Mouse (Mus musculus) kidney, postnatal 0 days (tissue): Measurements from ENCODE around the gene Grk4. TPM values are rescaled to one million over a fixed set of nuclear protein-coding genes. Genes with fewer than 3 reads are reported as not detected.

ENCODE experiments used
- ATAC-seq: fragments of 200-750 bp; cut with Nextera tagmentation; replicated peaks from 2 replicates; pipeline ENCODE4 v1.8.0; 2017; ENCODE audit warnings: low read depth, moderate number of reproducible peaks, moderate TSS enrichment, moderate library complexity; ENCODE audit not compliant: low FRiP score
- DNase-seq: peaks from one replicate; pipeline ENCODE4 v3.0.0-alpha.2; 2016; ENCODE audit warnings: low spot score
- H3K27ac ChIP-seq: fragments of 300-500 bp; sonication (generic); 2 replicates; pipeline ENCODE4 v1.5.1; 2014; ENCODE audit warnings: mild to moderate bottlenecking
- H3K27me3 ChIP-seq: fragments of 300-500 bp; sonication (generic); 2 replicates; pipeline ENCODE4 v1.6.1; 2014; ENCODE audit warnings: low read length, mixed read lengths; ENCODE audit not compliant: insufficient read depth
- H3K36me3 ChIP-seq: fragments of 300-500 bp; sonication (generic); 2 replicates; pipeline ENCODE4 v1.6.1; 2014; ENCODE audit warnings: low read length, mixed read lengths; ENCODE audit not compliant: insufficient read depth
- H3K4me1 ChIP-seq: fragments of 300-500 bp; sonication (generic); replicated peaks from 2 replicates; pipeline ENCODE4 v1.6.1; 2014; ENCODE audit warnings: antibody characterized with exemption, low read length, mixed read lengths; ENCODE audit not compliant: insufficient read depth
- H3K4me2 ChIP-seq: fragments of 300-500 bp; sonication (generic); 2 replicates; pipeline ENCODE4 v1.6.1; 2014; ENCODE audit warnings: mild to moderate bottlenecking, low read length, moderate library complexity, mixed read lengths
- H3K4me3 ChIP-seq: fragments of 300-500 bp; sonication (generic); replicated peaks from 2 replicates; pipeline ENCODE4 v1.5.1; 2014; ENCODE audit warnings: low read depth, low read length
- H3K9ac ChIP-seq: fragments of 300-500 bp; sonication (generic); 2 replicates; pipeline ENCODE4 v1.6.1; 2014; ENCODE audit warnings: low read depth, low read length
- H3K9me3 ChIP-seq: fragments of 300-500 bp; sonication (generic); replicated peaks from 2 replicates; pipeline ENCODE4 v1.6.1; 2016; ENCODE audit warnings: low read length, inconsistent platforms, mixed read lengths
- CTCF ChIP-seq: IDR thresholded peaks from 2 replicates; pipeline ENCODE4 v1.5.1; 2016; ENCODE audit warnings: antibody characterized with exemption, low read depth, mild to moderate bottlenecking, moderate library complexity
- WGBS: fragments of 180-500 bp; shearing (Covaris S2); extraction: QIAGEN DNeasy Blood & Tissue Kit; methylation state at CpG from one replicate; pipeline ENCODE4 v1.1.7; 2014; 5-methylcytosine and 5-hydroxymethylcytosine counted together
- polyA plus RNA-seq: library from polyadenylated mRNA; unstranded; fragments of >200 nt; fragmentation: Nextera tagmentation; extraction: Ambion mirVana; gene quantifications from 2 replicates; pipeline ENCODE4 v1.2.1, GENCODE M21; 2015

The Grk4 gene
- 2.2 and 3.6 TPM in 2 replicates for polyA plus RNA-seq

- Histone ChIP-seq H3K27me3 (no peaks in the 10 kb centered on the region), H3K4me2 (peak within 1 kb of the TSS; percentile 69), H3K27ac (peak within 1 kb of the TSS; percentile 92), H3K36me3 (peaks cover 17% of the 10 kb centered on the region), H3K4me3 (peak within 1 kb of the TSS; percentile 69), H3K4me1 (peaks cover 7% of the 10 kb centered on the region; the same call in 1 of the 2 replicates), H3K9ac (peak within 1 kb of the TSS; percentile 69), H3K9me3 (no peaks in the 10 kb centered on the region)
- TF ChIP-seq CTCF = peak; percentile 98
- WGBS = under 1% methylated on average over 60 of the region's 60 CpGs
- ATAC-seq (peak; percentile 100), DNase-seq (peak; percentile 100)
These were observed at the start of gene Grk4, which contains the start of gene Nop14 for GRCm38 (mm10) chr5:34659686-34660590. Gene Grk4 (plus strand): TSS chr5:34660379. Gene Nop14 (minus strand): TSS chr5:34660148.

- no peak for DNase-seq
- TF ChIP-seq CTCF = no peak
- Histone ChIP-seq H3K27me3 (no peaks in the 10 kb centered on the region), H3K4me2 (no peak overlapping the region), H3K4me3 (no peak overlapping the region), H3K9ac (no peak overlapping the region), H3K9me3 (no peaks in the 10 kb centered on the region), H3K27ac (no peak overlapping the region), H3K36me3 (peaks cover 50% of the 10 kb centered on the region), H3K4me1 (peaks cover 14% of the 10 kb centered on the region; the same call in 1 of the 2 replicates)
- ATAC-seq = no peak
- WGBS = 94% methylated on average over 2 of the region's 2 CpGs
These were observed 27.2 kb upstream of the Grk4 start for GRCm38 (mm10) chr5:34632996-34633395.

- H3K36me3 ChIP-seq = peaks cover 50% of the 10 kb centered on the region
- no peak overlapping the region for H3K27ac ChIP-seq
- no peak for TF ChIP-seq CTCF
- H3K9ac ChIP-seq = no peak overlapping the region
- no peak overlapping the region for H3K4me3 ChIP-seq
- H3K27me3 ChIP-seq = no peaks in the 10 kb centered on the region
- no peaks in the 10 kb centered on the region for H3K9me3 ChIP-seq
- peaks cover 14% of the 10 kb centered on the region; the same call in 1 of the 2 replicates for H3K4me1 ChIP-seq
- no peak overlapping the region for H3K4me2 ChIP-seq
- ATAC-seq (no peak), DNase-seq (no peak)
- WGBS = 73% methylated on average over 4 of the region's 4 CpGs
These were observed 26.5 kb upstream of the Grk4 start for GRCm38 (mm10) chr5:34633641-34634040.

GRCm38 (mm10) chr5:34634746-34635400 is 25.3 kb upstream of the Grk4 start:
- DNase-seq (no peak), ATAC-seq (no peak)
- Histone ChIP-seq H3K27ac (no peak overlapping the region), H3K4me2 (no peak overlapping the region), H3K9ac (no peak overlapping the region), H3K9me3 (no peaks in the 10 kb centered on the region), H3K36me3 (peaks cover 53% of the 10 kb centered on the region), H3K27me3 (no peaks in the 10 kb centered on the region), H3K4me3 (no peak overlapping the region), H3K4me1 (peaks cover 14% of the 10 kb centered on the region; the same call in 1 of the 2 replicates)
- TF ChIP-seq CTCF = no peak
- WGBS = 87% methylated on average over 13 of the region's 13 CpGs

GRCm38 (mm10) chr5:34635665-34636192 is 24.4 kb upstream of the Grk4 start:
- Histone ChIP-seq H3K36me3 (peaks cover 52% of the 10 kb centered on the region), H3K9ac (peak overlapping the region; percentile 62), H3K4me3 (peak overlapping the region; percentile 50), H3K4me2 (peak overlapping the region; percentile 75), H3K9me3 (no peaks in the 10 kb centered on the region), H3K27ac (peak overlapping the region; percentile 83; the same call in 1 of the 2 replicates), H3K27me3 (no peaks in the 10 kb centered on the region), H3K4me1 (peaks cover 14% of the 10 kb centered on the region; the same call in 1 of the 2 replicates)
- TF ChIP-seq CTCF = no peak
- ATAC-seq (no peak), DNase-seq (no peak)
- 61% methylated on average over 10 of the region's 10 CpGs for WGBS
